Mouse (Mus musculus) liver, embryonic 15.5 days (tissue): Measurements from ENCODE around the gene Prkrip1. TPM values are rescaled to one million over a fixed set of nuclear protein-coding genes. Genes with fewer than 3 reads are reported as not detected.

Experiments
- ATAC-seq: fragments of 200-750 bp; cut with Nextera tagmentation; 2 replicates; pipeline ENCODE4 v1.8.0; 2017; ENCODE audit warnings: moderate number of reproducible peaks, mild to moderate bottlenecking, moderate library complexity; ENCODE audit not compliant: insufficient read depth
- H3K27ac ChIP-seq: fragments of 300-500 bp; sonication (generic); replicated peaks from 2 replicates; pipeline ENCODE4 v1.5.1; 2015; ENCODE audit warnings: mild to moderate bottlenecking, inconsistent platforms
- H3K27me3 ChIP-seq: fragments of 300-500 bp; sonication (generic); 2 replicates; pipeline ENCODE4 v1.6.1; 2015; ENCODE audit warnings: mild to moderate bottlenecking, inconsistent platforms
- H3K36me3 ChIP-seq: fragments of 300-500 bp; sonication (generic); replicated peaks from 2 replicates; pipeline ENCODE4 v1.6.1; 2015; ENCODE audit warnings: moderate library complexity, mild to moderate bottlenecking, inconsistent platforms
- H3K4me1 ChIP-seq: fragments of 300-500 bp; sonication (generic); replicated peaks from 2 replicates; pipeline ENCODE4 v1.6.1; 2015; ENCODE audit warnings: inconsistent platforms
- H3K4me2 ChIP-seq: fragments of 300-500 bp; sonication (generic); 2 replicates; pipeline ENCODE4 v1.6.1; 2015; ENCODE audit warnings: moderate library complexity, mild to moderate bottlenecking, inconsistent platforms
- H3K4me3 ChIP-seq: fragments of 300-500 bp; sonication (generic); replicated peaks from 2 replicates; pipeline ENCODE4 v1.5.1; 2015; ENCODE audit warnings: mild to moderate bottlenecking, inconsistent platforms
- H3K9ac ChIP-seq: fragments of 300-500 bp; sonication (generic); 2 replicates; pipeline ENCODE4 v1.6.1; 2015; ENCODE audit warnings: moderate library complexity, mild to moderate bottlenecking, inconsistent platforms
- H3K9me3 ChIP-seq: fragments of 300-500 bp; sonication (generic); replicated peaks from 2 replicates; pipeline ENCODE4 v1.6.1; 2016; ENCODE audit warnings: inconsistent platforms
- WGBS: fragments of 180-500 bp; shearing (Covaris S2); methylation state at CpG from one replicate; pipeline ENCODE4 v1.1.7; 2015; ENCODE audit warnings: mixed read lengths; ENCODE audit not compliant: insufficient replicate concordance; 5-methylcytosine and 5-hydroxymethylcytosine counted together
- polyA plus RNA-seq: library from polyadenylated mRNA; unstranded; fragments of >200 nt; fragmentation: Nextera tagmentation; extraction: Ambion mirVana; gene quantifications from 2 replicates; pipeline ENCODE4 v1.2.1, GENCODE M21; 2015

Gene Prkrip1
- 16.5 and 22.5 TPM in 2 replicates for polyA plus RNA-seq

DNA sequence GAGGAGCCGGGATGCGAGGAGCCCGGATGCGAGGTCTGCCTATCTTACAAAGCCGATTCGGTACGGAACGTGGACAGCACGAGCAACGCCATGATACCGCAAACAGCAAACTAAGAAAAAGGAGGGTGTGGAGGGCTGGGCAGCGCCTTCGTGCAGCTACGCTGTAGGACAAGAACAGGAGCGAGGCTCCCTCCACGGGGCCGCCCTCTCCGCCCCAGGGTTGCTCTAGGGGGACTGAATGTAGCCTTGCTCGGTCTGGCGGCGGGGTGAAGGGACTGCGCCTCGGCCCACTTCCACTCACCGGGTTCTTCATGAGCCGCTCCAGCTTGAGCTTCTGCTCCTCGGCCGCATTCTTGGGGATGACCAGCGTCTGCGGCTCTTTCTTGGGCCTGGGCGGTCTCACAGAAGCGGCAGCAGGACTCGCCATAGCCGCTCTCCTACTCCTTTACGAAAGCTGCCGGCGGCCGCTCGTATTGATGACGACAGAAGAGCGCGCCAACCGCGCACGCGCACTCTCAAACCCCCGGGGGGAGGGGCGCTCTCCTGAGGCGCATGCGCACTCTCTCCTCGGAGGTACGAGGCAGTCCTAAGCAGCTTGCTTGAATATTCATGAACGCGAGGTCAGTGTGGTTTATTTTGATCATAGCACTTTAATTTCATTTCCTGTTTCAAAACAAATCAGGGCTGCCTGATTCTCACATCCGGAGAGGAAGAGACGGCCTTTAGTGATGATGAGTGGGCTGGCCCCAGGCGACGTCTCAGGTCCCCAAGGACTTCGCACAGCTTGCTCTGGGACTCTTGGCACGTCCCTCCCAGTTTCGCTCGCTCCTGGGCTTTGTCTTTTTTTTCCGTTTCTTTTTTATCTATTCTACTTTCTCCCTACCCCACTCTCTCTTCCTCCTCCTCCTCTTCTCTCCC, at the start of gene Prkrip1:
Gene Prkrip1 (minus strand): TSS at position 490 of the 918 bp plus-strand sequence.
- Histone ChIP-seq H3K4me1 (peaks cover 20% of the 10 kb centered on the region), H3K4me3 (peak within 1 kb of the TSS; percentile 91), H3K9ac (peak within 1 kb of the TSS; percentile 92), H3K27me3 (no peaks in the 10 kb centered on the region), H3K4me2 (peak within 1 kb of the TSS; percentile 83), H3K9me3 (no peaks in the 10 kb centered on the region), H3K27ac (peak within 1 kb of the TSS; percentile 87), H3K36me3 (peaks cover 36% of the 10 kb centered on the region)
- WGBS = under 1% methylated on average over 62 of the region's 62 CpGs
- peak; percentile 91 for ATAC-seq

DNA sequence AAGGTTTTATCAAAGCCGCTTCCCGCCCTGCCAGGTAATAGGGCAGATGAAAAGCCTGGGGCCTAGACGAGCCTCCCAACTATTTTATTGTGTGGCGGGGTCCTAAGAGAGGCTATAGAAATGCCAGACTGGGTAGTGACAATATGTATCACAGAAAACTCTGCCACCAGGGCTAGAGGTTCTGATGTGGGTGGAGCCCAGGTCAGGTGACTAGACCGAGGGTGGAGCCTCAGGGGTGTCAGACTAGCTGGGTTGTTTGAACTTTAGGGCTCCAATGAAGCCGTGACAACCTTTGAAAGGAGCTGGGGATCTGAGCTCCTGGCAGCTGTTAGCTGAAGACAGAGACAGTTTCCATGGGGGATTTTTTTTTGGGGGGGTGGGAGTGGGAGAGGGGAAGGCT, 49.7 kb upstream of the Prkrip1 start:
- peak overlapping the region; percentile 57 for H3K27ac ChIP-seq
- no peak overlapping the region for H3K4me2 ChIP-seq
- no peaks in the 10 kb centered on the region for H3K9me3 ChIP-seq
- WGBS = 47% methylated on average over 6 of the region's 6 CpGs
- no peak overlapping the region for H3K9ac ChIP-seq
- H3K4me3 ChIP-seq = no peak overlapping the region
- H3K4me1 ChIP-seq = peaks cover 24% of the 10 kb centered on the region
- H3K36me3 ChIP-seq = no peaks in the 10 kb centered on the region
- ATAC-seq = no peak
- peaks cover 28% of the 10 kb centered on the region for H3K27me3 ChIP-seq

DNA sequence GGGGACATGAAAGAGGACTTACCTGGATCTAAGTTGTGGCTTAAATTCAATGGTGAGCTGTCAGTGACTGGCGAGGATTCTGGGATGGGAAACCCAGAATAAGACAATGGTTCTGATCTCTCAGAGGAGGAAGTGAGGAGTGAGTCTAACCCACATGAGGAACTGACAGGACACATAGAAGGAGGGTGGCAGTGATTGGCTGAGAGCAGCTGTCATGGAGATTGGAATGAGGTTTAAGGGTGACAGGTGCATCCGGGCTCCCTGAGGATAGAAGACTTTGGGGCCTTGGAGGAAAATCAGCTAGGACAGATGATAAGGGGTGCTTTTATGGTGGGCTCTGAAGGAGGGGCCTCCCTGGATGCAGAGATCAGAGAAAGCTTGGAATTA, 47.7 kb upstream of the Prkrip1 start, which contains the start of gene Sh2b2:
Gene Sh2b2 (minus strand): TSS at position 105 of the 387 bp plus-strand sequence.
- WGBS = 28% methylated on average over 2 of the region's 2 CpGs
- ATAC-seq = no peak
- no peak within 1 kb of the TSS for H3K9ac ChIP-seq
- H3K9me3 ChIP-seq = no peaks in the 10 kb centered on the region
- peak within 1 kb of the TSS; percentile 64 for H3K4me3 ChIP-seq
- H3K4me2 ChIP-seq = peak within 1 kb of the TSS; percentile 74
- peaks cover 28% of the 10 kb centered on the region for H3K27me3 ChIP-seq
- no peaks in the 10 kb centered on the region for H3K36me3 ChIP-seq
- peak within 1 kb of the TSS; percentile 65 for H3K27ac ChIP-seq
- peaks cover 30% of the 10 kb centered on the region for H3K4me1 ChIP-seq

DNA sequence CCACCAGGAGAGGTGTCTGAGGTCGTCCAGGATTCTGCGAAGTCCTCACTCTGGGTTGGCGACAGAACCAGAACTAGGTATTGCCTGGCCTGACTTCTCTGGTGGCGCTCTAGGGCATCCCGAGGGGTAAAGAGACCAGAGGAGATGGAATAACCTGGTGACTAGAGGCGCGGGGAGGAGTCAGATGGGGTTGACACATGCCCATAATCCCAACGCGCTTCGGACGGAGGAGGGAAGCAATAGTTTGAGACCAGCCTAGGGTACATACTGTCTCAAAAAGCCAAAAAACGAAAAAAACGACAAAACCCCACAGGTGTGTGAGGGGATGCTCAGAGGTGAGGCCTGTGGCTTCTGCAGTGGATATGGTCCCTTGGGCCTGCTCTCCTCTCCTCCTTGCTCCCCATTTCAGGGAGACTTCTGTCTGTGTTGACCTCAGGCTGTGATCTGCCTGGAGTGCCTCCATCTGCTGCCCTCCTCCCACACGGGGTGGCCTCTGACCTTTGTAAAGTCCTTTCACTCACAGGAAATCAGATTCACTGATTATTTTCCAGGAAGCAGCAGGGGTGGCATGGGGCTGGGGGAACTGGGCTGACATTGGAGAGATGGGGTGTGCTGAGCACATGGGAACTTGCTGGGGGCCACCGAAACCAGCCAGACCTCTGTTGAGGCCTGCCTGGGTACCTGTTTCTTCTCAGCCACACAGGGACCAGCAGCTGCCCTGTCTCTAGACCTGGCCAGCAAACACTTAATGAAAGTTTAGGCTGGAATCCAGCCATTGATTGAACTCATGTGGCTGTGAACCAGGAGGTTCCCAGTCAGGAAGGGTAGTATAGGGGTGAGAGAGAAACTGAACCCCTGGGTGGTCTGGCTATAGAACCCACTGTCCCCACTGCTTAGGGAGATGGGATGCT, 47.0 kb upstream of the Prkrip1 start:
- H3K4me2 ChIP-seq = peak overlapping the region; percentile 74
- H3K9me3 ChIP-seq = no peaks in the 10 kb centered on the region
- peak overlapping the region; percentile 64 for H3K4me3 ChIP-seq
- ATAC-seq = no peak
- 21% methylated on average over 15 of the region's 15 CpGs for WGBS
- H3K27me3 ChIP-seq = peaks cover 28% of the 10 kb centered on the region
- H3K4me1 ChIP-seq = peaks cover 34% of the 10 kb centered on the region
- H3K9ac ChIP-seq = no peak overlapping the region
- no peaks in the 10 kb centered on the region for H3K36me3 ChIP-seq
- peak overlapping the region; percentile 65 for H3K27ac ChIP-seq

DNA sequence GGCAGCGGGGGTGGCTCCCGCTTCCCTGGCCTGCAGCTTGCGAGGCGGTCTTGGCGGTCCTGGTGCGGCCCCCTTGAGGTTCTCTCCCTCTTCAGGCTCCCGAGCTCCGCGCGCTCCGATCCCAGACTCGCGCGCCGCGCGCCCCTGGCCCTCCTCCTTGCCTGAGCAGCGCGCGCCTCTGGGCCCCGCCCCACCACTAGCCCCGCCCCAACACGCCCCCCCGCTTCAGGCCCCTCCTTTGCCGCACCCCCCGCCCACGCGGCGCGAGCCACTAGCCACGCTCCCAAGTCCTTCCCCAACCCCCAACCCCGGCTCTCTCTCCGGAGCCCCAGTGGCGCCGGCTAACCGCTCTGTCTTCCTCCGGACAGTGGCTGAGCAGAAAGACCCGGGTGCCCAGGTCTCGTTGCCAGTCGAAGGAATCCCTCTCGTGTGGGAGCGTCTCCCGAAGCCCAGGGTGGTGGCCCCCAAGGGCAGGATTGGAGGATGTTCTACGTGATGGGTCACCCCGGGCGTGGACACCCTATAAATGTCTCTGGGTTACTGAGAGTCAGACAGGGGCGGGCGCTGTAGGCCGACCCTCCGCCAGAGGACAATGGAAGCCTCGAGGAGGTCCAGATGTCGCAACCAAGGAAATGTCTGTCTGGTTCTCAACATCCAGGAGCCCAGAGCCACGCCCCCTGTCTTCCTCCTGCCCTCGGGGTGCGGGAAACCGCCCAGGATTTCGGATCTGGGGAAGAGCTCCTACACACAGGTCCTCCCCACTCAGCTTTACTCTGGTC, 46.2 kb upstream of the Prkrip1 start:
- no peaks in the 10 kb centered on the region for H3K36me3 ChIP-seq
- H3K4me3 ChIP-seq = peak overlapping the region; percentile 64
- peak overlapping the region; percentile 54 for H3K9ac ChIP-seq
- H3K9me3 ChIP-seq = no peaks in the 10 kb centered on the region
- H3K4me2 ChIP-seq = peak overlapping the region; percentile 74
- peak overlapping the region; percentile 65 for H3K27ac ChIP-seq
- WGBS = 1% methylated on average over 54 of the region's 57 CpGs
- peaks cover 34% of the 10 kb centered on the region for H3K4me1 ChIP-seq
- peaks cover 28% of the 10 kb centered on the region for H3K27me3 ChIP-seq
- peak; percentile 67 for ATAC-seq

DNA sequence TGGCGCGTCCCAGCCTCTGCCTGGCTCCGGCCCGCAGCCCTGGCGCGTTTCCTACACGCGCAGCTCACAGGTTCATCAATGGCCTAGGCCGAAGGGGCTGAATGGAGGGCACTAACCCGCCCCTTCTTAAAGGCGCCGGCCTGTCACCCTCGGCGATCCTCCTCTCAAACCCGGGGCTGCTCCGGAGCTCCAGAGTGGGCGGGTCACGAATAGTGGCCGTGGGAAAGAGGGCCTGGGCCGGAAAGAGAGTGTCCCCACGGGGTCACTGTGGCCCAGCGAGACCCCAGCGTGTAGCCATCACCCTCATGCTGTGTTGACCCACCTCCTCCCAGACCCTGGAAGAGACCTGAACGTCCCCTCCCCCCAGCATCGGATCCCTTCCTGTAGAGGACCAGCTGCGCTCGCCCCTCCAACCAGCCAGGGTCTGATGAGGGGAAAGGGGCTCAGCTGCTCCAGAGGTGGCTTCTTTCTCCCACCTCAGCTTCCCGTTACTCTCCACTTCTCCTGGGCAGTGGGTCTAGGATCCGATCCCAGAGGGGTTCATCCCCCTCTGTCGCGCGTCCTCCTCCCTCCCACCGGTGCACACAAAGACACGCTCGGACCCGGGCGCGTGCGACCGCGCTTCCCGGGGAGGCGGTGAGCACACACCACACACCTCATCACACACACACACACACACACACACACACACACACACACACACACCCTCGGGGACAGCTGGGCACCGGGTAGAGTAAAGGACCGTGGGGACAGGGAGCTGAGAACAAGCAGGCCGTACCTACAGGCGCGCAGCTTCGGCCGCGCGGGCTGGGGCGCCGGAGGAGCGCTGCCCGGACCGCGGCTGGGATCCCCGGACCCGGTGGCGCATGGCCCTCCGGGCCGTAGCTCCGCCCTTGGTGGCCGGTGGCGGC, 45.3 kb upstream of the Prkrip1 start:
- Histone ChIP-seq H3K9ac (peak overlapping the region; percentile 54), H3K4me3 (peak overlapping the region; percentile 64), H3K27me3 (peaks cover 28% of the 10 kb centered on the region), H3K4me2 (peak overlapping the region; percentile 74), H3K4me1 (peaks cover 34% of the 10 kb centered on the region), H3K9me3 (no peaks in the 10 kb centered on the region), H3K36me3 (no peaks in the 10 kb centered on the region), H3K27ac (no peak overlapping the region)
- ATAC-seq = peak; percentile 26
- under 1% methylated on average over 65 of the region's 67 CpGs for WGBS

DNA sequence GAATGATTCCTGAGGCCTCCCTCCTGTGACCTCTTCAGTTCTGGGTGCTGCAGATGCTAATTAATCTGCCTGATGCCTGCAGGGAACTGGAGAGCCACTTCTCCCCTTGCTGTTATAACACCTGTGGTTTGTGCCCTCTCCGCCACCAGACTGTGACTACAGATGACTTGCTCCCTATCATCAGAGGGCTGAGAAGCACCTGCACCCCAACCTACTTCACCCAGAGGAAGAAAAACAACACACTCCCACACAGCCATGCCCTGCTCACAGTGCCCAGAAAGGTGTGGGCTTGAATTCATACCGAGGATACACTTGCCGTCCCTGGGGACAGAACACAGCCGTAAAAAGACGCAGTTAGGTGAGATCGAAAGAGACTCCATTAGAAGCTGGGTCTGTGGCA, 42.4 kb upstream of the Prkrip1 start:
- Histone ChIP-seq H3K4me3 (no peak overlapping the region), H3K36me3 (no peaks in the 10 kb centered on the region), H3K9me3 (no peaks in the 10 kb centered on the region), H3K4me2 (no peak overlapping the region), H3K27me3 (peaks cover 42% of the 10 kb centered on the region), H3K4me1 (peaks cover 38% of the 10 kb centered on the region), H3K9ac (no peak overlapping the region), H3K27ac (no peak overlapping the region)
- ATAC-seq = no peak
- WGBS = 69% methylated on average over 6 of the region's 6 CpGs

DNA sequence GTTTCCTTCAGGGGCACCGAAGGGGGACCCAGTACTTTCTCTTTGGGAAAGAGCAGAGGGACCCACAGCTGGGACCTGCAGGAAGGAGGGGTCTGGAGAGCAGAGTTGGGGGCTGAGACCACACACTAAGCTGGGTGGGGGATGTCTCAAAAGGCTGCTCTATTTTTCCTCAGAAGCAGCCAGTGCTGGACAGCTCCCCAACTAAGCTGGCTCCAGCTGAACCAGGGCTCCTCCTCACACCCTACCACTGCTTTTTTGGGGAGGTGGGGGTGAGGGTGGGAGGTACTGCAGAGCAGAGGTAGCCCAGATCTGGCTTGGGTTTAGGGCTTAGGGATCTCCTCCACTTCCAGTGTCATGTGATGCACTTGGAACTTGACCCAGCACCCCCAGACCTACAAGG, 41.6 kb upstream of the Prkrip1 start:
- Histone ChIP-seq H3K36me3 (no peaks in the 10 kb centered on the region), H3K27ac (no peak overlapping the region), H3K9me3 (no peaks in the 10 kb centered on the region), H3K4me2 (no peak overlapping the region), H3K9ac (no peak overlapping the region), H3K4me3 (no peak overlapping the region), H3K27me3 (peaks cover 34% of the 10 kb centered on the region), H3K4me1 (peaks cover 32% of the 10 kb centered on the region)
- WGBS = 69% methylated on average over 1 of the region's 1 CpGs
- ATAC-seq = no peak

DNA sequence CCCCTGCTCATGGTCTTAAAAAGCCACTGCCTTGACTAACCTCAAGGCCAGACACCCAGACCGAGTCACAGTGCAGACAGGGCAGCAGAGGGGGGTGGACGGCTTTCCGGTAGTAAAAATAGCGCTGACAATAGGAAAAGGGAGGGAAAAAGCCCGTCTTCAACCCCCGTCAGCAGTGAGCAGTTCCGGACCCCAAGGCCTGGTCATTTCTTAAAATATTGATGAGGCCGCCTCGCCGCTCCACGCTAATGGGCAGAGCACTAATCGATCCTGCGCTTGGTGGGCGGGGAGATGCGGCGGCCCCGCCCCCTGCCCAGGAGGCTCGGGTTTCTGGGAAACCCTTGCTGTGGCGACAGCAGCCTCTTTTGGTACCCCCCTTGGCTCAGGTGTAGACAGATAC, 38.8 kb upstream of the Prkrip1 start:
- Histone ChIP-seq H3K36me3 (no peaks in the 10 kb centered on the region), H3K4me2 (peak overlapping the region; percentile 51), H3K9ac (no peak overlapping the region), H3K27ac (no peak overlapping the region), H3K4me3 (peak overlapping the region; percentile 21), H3K4me1 (peaks cover 14% of the 10 kb centered on the region), H3K9me3 (no peaks in the 10 kb centered on the region), H3K27me3 (peaks cover 14% of the 10 kb centered on the region)
- 3% methylated on average over 19 of the region's 19 CpGs for WGBS
- ATAC-seq = 0 out of 2 replicates have a peak, but pooled peaks have one; percentile 15

DNA sequence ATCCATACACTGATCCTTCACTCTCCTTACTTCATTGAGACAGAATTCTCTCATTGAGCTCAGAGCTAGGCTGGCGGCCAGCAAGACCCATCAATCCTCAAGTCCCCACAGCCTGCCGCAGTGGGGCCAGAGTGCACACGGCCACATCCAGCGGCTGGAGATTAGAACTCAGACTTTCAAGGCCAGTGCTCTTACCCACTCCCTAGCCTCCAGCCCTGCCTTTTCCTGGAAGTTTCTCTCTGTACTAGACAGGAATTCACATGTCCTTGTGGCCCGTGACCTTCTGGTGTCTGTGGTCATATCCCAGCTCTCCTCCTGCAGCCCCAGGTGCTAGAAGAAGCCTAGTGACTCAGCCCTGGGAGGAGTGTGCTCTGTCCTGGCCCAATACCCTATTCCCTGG, 37.8 kb upstream of the Prkrip1 start:
- Histone ChIP-seq H3K4me3 (no peak overlapping the region), H3K27ac (no peak overlapping the region), H3K4me1 (peaks cover 12% of the 10 kb centered on the region), H3K36me3 (0 out of 2 replicates have a peak, but pooled peaks cover 4% of the 10 kb centered on the region), H3K4me2 (no peak overlapping the region), H3K27me3 (peaks cover 20% of the 10 kb centered on the region), H3K9ac (no peak overlapping the region), H3K9me3 (no peaks in the 10 kb centered on the region)
- no peak for ATAC-seq
- WGBS = 50% methylated on average over 5 of the region's 5 CpGs
